Mouse (Mus musculus): ENCODE measurements around the gene Kdm4a. TPM values are rescaled to one million over a fixed set of nuclear protein-coding genes. Genes with fewer than 3 reads are reported as not detected.

Gene Kdm4a
- total RNA-seq, 2 experiments from 2014 or later = 20.5 to 36.0 TPM

Other genes with a start within 250 kb of the Kdm4a start
- gene St3gal3, start 45.1 kb downstream of the Kdm4a start, total RNA-seq (2014; fragmentation: Nextera tagmentation) = 14.1 and 28.4 TPM in 2 replicates
- 6.6 and 8.4 TPM in 2 replicates for gene St3gal3, start 45.1 kb downstream of the Kdm4a start, total RNA-seq (2017)
- gene Ptprf, start 111.4 kb upstream of the Kdm4a start, total RNA-seq (2014; fragmentation: Nextera tagmentation) = not detected in 2 replicates
- 0.04 TPM in 1 of 2 replicates, not detected in the other for gene Ptprf, start 111.4 kb upstream of the Kdm4a start, total RNA-seq (2017)
- gene Szt2, start 229.2 kb upstream of the Kdm4a start, total RNA-seq (2014; fragmentation: Nextera tagmentation) = 26.4 and 29.1 TPM in 2 replicates
- 4.3 and 17.6 TPM in 2 replicates for gene Szt2, start 229.2 kb upstream of the Kdm4a start, total RNA-seq (2017)
- gene Med8, start 229.3 kb upstream of the Kdm4a start, total RNA-seq (2014; fragmentation: Nextera tagmentation) = 91.0 and 111 TPM in 2 replicates
- gene Med8, start 229.3 kb upstream of the Kdm4a start, total RNA-seq (2017) = 70.2 and 96.7 TPM in 2 replicates
- gene Elovl1, start 248.1 kb upstream of the Kdm4a start, total RNA-seq (2014; fragmentation: Nextera tagmentation) = 118 and 128 TPM in 2 replicates
- gene Elovl1, start 248.1 kb upstream of the Kdm4a start, total RNA-seq (2017) = 62.4 and 72.5 TPM in 2 replicates